Mouse (Mus musculus): Measurements from ENCODE around the gene Alg6.

Alg6 gene

GRCm38 (mm10) chr4:99714904-99715782 lies at the start of gene Alg6:
Gene Alg6 (plus strand): TSS chr4:99715664.
- peak; percentile 84 for DNase-seq (ENCODE audit: low read depth, low spot score)

GRCm38 (mm10) chr4:99670203-99670851 lies 45.1 kb upstream of the Alg6 start:
- no peak for DNase-seq (ENCODE audit: low read depth, low spot score)

DNA sequence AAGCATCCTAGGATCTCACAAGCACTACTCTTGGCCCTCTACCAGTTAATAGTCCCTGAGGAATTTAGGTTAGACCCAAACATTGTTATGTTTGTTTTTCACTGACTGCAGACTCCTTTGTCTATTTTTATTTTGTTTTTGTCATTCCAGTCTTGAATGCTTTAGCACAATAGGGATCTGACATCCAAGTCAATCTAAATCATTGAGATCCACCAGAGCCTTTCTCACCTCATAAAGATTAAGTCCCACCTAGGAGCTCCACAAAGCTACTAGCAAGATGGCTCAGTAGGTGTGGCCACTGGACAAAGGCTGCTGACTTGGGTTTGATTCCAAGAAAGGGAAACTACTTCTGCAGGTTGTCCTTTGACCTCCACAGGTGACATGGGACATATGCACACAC lies 40.3 kb upstream of the Alg6 start:
- no peak for DNase-seq (ENCODE audit: low read depth, low spot score)

DNA sequence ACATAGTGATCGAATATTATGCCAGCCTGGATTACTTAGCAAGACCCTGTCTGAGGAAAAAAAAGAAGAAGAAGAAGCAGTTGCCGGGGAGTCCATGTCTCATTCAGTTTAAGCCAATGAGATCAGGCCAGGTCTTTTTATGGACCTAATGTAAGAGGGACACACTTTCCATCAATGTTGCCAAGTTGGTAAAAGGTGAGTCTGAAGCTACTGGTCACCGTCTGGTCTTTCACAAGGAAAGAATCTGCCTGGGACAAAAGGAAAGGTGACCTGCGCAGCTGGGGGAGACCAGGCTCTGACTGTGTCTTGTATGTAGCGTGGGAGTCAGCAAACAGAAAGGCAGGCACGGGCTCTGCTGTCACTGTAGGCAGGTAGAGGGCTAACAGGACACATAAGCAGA lies 31.5 kb upstream of the Alg6 start:
- no peak for DNase-seq (ENCODE audit: low read depth, low spot score)

DNA sequence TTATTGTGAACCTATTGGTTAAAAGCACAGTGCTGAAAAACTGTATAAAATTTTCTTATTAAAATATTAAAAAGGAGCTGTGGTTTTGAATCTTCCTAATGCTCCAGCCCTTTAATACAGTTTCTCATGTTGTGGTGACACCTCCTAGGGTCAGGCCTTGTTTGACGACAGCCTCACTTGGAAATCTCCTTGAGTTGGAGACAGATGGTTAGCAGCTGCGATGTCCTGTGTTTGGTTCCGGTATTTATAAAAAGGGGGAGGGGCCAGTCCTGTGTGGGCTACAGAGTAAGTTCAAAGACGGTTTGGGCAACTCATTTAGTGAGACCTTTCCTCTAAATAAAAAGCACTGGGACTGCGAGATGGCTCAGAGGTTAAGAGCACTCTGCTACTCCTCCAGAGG lies 29.2 kb upstream of the Alg6 start:
- no peak for DNase-seq (ENCODE audit: low read depth, low spot score)

DNA sequence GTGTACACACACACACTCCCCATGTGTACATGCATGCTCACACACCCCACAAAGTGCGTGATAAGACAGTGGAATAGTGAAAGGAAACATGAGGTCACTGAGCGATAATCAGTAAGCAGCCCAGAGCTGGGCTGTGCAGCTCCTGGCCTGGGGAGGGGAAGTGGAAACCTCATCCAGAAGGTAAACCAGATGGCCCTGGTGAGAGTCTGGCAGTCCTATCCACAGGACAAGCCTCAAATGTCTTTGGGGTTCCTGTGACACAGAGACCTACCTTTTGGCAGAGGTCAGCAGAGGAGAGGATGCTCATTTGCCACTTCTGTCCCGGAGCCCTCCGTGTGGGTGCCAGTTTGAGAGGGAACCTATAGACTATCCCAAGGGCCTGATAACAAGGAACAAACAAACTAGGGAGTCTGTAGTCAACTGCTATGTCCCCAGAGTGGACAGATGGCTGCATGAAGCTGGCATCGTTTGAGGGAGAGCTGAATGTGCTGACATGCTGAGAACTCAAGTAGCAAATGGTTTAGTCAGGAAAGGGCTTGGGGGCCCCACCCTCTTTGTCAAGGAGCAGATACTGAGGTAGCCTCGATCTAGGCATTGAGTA lies 2.8 kb upstream of the Alg6 start:
- DNase-seq (ENCODE audit: low read depth, low spot score), result no peak

- no peak for DNase-seq (ENCODE audit: low read depth, low spot score)
These were observed 1.5 kb upstream of the Alg6 start for GRCm38 (mm10) chr4:99713971-99714370.

DNA sequence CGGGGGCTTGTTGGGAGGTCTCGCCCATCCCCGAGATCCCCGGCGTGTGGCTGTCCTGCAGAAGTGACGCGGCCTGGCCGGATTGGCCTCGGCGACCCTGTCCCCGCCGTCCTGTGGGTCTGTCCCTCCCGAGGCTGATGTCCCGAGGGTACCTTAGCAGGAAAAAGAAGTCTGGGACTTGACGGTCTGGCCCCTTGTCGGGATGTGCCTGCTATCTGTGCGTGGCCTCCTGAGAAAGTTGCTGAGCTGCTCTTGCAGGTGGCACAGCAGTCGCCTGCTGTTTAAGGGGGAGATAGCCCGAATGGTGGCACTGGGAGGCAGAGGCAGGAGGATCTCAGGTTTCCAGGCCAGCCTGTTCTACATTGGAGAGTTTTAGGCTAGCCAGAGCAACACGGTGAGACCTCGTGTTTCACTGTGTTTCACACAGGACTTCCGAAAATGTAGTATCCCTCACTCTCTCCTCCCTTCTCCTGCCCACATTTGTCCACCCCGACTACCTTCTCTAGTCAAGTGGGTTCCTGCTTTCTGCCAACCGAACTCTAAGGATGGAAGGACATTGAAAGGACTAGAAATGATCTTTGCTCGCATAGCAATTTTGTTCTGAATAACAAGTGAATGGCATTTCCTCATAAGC lies 436 bp downstream of the Alg6 start:
- DNase-seq (ENCODE audit: low read depth, low spot score), result no peak

GRCm38 (mm10) chr4:99717905-99718304 lies 2.4 kb downstream of the Alg6 start:
- DNase-seq (ENCODE audit: low read depth, low spot score), result no peak

GRCm38 (mm10) chr4:99724331-99724730 lies 8.9 kb downstream of the Alg6 start:
- DNase-seq (ENCODE audit: low read depth, low spot score), result no peak

DNA sequence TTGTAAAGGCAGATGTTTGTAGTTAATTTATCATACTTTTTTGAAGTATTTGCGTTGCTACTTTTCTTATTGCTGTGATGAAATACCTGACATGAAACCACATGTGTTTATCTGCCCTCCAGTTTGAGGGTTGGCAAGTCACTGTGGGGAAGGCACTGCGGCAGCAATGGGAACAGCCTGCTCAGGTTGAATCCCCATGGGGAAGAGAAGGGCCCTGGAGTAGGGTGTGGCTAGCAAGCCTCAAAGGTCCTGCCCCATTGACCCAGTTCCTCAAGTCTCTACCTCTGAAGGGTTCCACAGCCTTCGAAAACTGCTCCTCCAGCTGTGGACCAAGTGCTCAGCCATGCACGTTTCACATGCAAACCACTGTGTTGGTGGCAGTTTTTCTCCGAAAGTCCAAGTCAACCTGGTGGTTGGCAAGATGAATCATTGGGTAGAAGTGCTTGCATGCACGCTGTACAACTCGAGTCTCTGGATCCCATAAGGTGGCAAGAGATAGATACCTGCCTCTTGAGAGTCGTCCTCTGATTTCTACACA lies 10.5 kb downstream of the Alg6 start:
- DNase-seq (ENCODE audit: low read depth, low spot score), result no peak

- DNase-seq (ENCODE audit: low read depth, low spot score), result no peak
These were observed 24.4 kb downstream of the Alg6 start for GRCm38 (mm10) chr4:99739836-99740235.

- no peak for DNase-seq (ENCODE audit: low read depth, low spot score)
These were observed 37.0 kb downstream of the Alg6 start for GRCm38 (mm10) chr4:99752426-99752825.

GRCm38 (mm10) chr4:99766303-99766702 lies 50.8 kb downstream of the Alg6 start:
- no peak for DNase-seq (ENCODE audit: low read depth, low spot score)

DNA sequence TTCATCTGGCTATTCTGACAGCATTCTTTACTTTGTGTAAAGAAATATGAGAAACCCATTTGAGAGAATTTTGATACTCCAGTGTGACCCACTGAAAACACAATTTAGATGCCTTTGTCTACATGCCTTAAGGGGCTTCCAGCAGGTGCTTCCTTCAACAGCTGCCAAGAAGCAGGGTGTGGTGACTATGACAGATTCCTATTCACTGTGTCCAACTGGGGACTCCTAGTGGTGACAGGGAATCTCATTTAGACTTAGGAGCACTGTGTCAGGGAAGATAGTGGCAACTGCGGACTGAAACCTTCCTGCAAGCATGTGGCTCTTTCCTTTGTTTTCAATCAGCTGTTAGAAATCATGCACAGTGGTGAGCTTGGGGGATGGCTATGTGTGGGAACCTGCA lies 51.3 kb downstream of the Alg6 start:
- DNase-seq (ENCODE audit: low read depth, low spot score), result no peak

- DNase-seq (ENCODE audit: low read depth, low spot score), result no peak
These were observed 55.1 kb downstream of the Alg6 start for GRCm38 (mm10) chr4:99770555-99770954.

DNA sequence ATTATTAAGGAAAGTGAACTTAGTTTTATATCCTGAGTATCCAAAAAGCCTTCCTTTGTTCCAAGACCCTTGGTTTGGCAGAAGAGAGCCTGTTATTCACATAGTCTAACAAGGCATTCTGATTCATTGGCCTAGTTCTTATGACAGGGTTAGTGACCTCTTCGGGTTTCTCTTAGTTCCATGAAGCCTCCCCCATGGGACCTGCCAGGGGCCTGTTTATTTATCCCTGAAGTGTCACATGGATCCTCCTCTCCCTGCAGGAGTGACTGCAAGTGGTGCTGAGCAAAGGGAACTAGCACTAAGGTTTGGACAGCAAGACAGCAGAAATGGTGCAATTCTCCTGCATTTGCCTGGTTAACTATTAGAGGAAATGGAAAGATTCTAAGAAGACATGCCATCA lies 57.6 kb downstream of the Alg6 start:
- DNase-seq (ENCODE audit: low read depth, low spot score), result no peak

DNA sequence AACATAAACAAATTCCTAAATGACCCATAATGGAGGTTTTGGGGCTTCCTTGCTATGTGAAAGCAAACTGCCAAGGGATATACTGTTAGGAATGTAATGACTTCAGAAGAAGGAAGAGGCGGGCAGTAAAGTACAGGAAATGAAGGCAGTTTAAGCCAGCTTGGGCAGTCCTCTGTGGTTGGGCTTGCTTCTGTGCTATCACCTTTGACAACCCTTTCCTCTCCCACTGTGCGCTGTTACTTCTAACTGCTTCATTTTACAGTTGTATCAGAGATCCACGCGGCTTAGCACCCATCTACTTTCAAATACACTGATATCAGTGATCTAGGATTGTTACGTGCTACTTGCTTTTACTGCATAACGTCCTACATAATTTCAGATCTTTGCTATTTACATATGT lies 76.9 kb downstream of the Alg6 start:
- no peak for DNase-seq (ENCODE audit: low read depth, low spot score)
